Mouse (Mus musculus) embryonic facial prominence, embryonic 15.5 days (tissue): ENCODE results near the gene Chchd6. TPM values are rescaled to one million over a fixed set of nuclear protein-coding genes. Genes with fewer than 3 reads are reported as not detected.

Experiments used
- ATAC-seq: fragments of 200-750 bp; cut with Nextera tagmentation; 2 replicates; pipeline ENCODE4 v1.8.0; 2017; ENCODE audit warnings: low read depth, moderate TSS enrichment; ENCODE audit not compliant: insufficient number of reproducible peaks, low FRiP score, low TSS enrichment
- H3K27ac ChIP-seq: fragments of 300-500 bp; sonication (generic); replicated peaks from 2 replicates; pipeline ENCODE4 v1.5.1; 2015; ENCODE audit warnings: mild to moderate bottlenecking, inconsistent platforms
- H3K27me3 ChIP-seq: fragments of 300-500 bp; sonication (generic); 2 replicates; pipeline ENCODE4 v1.6.1; 2015; ENCODE audit warnings: inconsistent platforms
- H3K36me3 ChIP-seq: fragments of 300-500 bp; sonication (generic); 2 replicates; pipeline ENCODE4 v1.6.1; 2015; ENCODE audit warnings: mild to moderate bottlenecking, inconsistent platforms
- H3K4me1 ChIP-seq: fragments of 300-500 bp; sonication (generic); 2 replicates; pipeline ENCODE4 v1.6.1; 2015; ENCODE audit warnings: inconsistent platforms
- H3K4me2 ChIP-seq: fragments of 300-500 bp; sonication (generic); replicated peaks from 2 replicates; pipeline ENCODE4 v1.6.1; 2015; ENCODE audit warnings: mild to moderate bottlenecking, inconsistent platforms
- H3K4me3 ChIP-seq: fragments of 300-500 bp; sonication (generic); replicated peaks from 2 replicates; pipeline ENCODE4 v1.5.1; 2015; ENCODE audit warnings: mild to moderate bottlenecking, inconsistent platforms
- H3K9ac ChIP-seq: fragments of 300-500 bp; sonication (generic); 2 replicates; pipeline ENCODE4 v1.6.1; 2015; ENCODE audit warnings: inconsistent platforms
- H3K9me3 ChIP-seq: fragments of 300-500 bp; sonication (generic); replicated peaks from 2 replicates; pipeline ENCODE4 v1.6.1; 2016; ENCODE audit warnings: inconsistent platforms
- WGBS: fragments of 180-500 bp; shearing (Covaris S2); methylation state at CpG from one replicate; pipeline ENCODE4 v1.1.7; 2015; 5-methylcytosine and 5-hydroxymethylcytosine counted together
- polyA plus RNA-seq: library from polyadenylated mRNA; unstranded; fragments of >200 nt; fragmentation: Nextera tagmentation; extraction: Ambion mirVana; gene quantifications from 2 replicates; pipeline ENCODE4 v1.2.1, GENCODE M21; 2015

The Chchd6 gene
- polyA plus RNA-seq, 1 experiment from 2014 or later, result 64.9 TPM

- H3K36me3 ChIP-seq, result no peaks in the 10 kb centered on the region
- no peaks in the 10 kb centered on the region for H3K9me3 ChIP-seq
- no peaks in the 10 kb centered on the region for H3K27me3 ChIP-seq
- ATAC-seq, result no peak
- H3K4me2 ChIP-seq, result no peak overlapping the region
- WGBS, result 63% methylated on average over 12 of the region's 12 CpGs
- H3K27ac ChIP-seq, result no peak overlapping the region; the same call in 1 of the 2 replicates
- no peak overlapping the region for H3K9ac ChIP-seq
- peaks cover 20% of the 10 kb centered on the region for H3K4me1 ChIP-seq
- no peak overlapping the region for H3K4me3 ChIP-seq
Observed at GRCm38 (mm10) chr6:89466053-89466708, 129.3 kb downstream of the Chchd6 start.

- Histone ChIP-seq H3K4me1 (peaks cover 24% of the 10 kb centered on the region), H3K27ac (peak overlapping the region; percentile 68)
- 60% methylated on average over 2 of the region's 2 CpGs for WGBS
Observed at GRCm38 (mm10) chr6:89462223-89462760, 133.2 kb downstream of the Chchd6 start.

GRCm38 (mm10) chr6:89461250-89462222 is 133.9 kb downstream of the Chchd6 start:
- H3K9ac ChIP-seq, result no peak overlapping the region
- H3K4me3 ChIP-seq, result no peak overlapping the region
- no peaks in the 10 kb centered on the region for H3K36me3 ChIP-seq
- H3K4me1 ChIP-seq, result peaks cover 24% of the 10 kb centered on the region
- no peaks in the 10 kb centered on the region for H3K27me3 ChIP-seq
- peak overlapping the region; percentile 68 for H3K27ac ChIP-seq
- ATAC-seq, result peak; percentile 24; the same call in 1 of the 2 replicates
- no peaks in the 10 kb centered on the region for H3K9me3 ChIP-seq
- 49% methylated on average over 9 of the region's 9 CpGs for WGBS
- no peak overlapping the region for H3K4me2 ChIP-seq

More at GRCm38 (mm10) chr6:89462223-89462760, 133.2 kb downstream of the Chchd6 start:
- no peaks in the 10 kb centered on the region for H3K27me3 ChIP-seq
- no peaks in the 10 kb centered on the region for H3K36me3 ChIP-seq
- H3K4me3 ChIP-seq, result no peak overlapping the region
- H3K9me3 ChIP-seq, result no peaks in the 10 kb centered on the region
- no peak overlapping the region for H3K9ac ChIP-seq
- ATAC-seq, result no peak
- no peak overlapping the region for H3K4me2 ChIP-seq

GRCm38 (mm10) chr6:89459634-89460033 is 135.8 kb downstream of the Chchd6 start:
- Histone ChIP-seq H3K9ac (no peak overlapping the region), H3K27me3 (no peaks in the 10 kb centered on the region), H3K4me1 (peaks cover 31% of the 10 kb centered on the region), H3K27ac (no peak overlapping the region), H3K36me3 (no peaks in the 10 kb centered on the region), H3K4me2 (no peak overlapping the region), H3K9me3 (no peaks in the 10 kb centered on the region), H3K4me3 (no peak overlapping the region)
- no peak for ATAC-seq
- 59% methylated on average over 3 of the region's 3 CpGs for WGBS

GRCm38 (mm10) chr6:89457601-89458000 is 137.9 kb downstream of the Chchd6 start:
- Histone ChIP-seq H3K4me2 (no peak overlapping the region), H3K4me1 (peaks cover 39% of the 10 kb centered on the region), H3K27me3 (no peaks in the 10 kb centered on the region), H3K36me3 (no peaks in the 10 kb centered on the region), H3K9ac (no peak overlapping the region), H3K27ac (no peak overlapping the region), H3K4me3 (no peak overlapping the region), H3K9me3 (no peaks in the 10 kb centered on the region)
- ATAC-seq, result no peak
- 82% methylated on average over 2 of the region's 2 CpGs for WGBS

GRCm38 (mm10) chr6:89456409-89456961 is 139.0 kb downstream of the Chchd6 start:
- H3K9ac ChIP-seq, result no peak overlapping the region
- peaks cover 28% of the 10 kb centered on the region for H3K4me1 ChIP-seq
- no peak overlapping the region for H3K27ac ChIP-seq
- no peak overlapping the region for H3K4me3 ChIP-seq
- no peaks in the 10 kb centered on the region for H3K9me3 ChIP-seq
- H3K27me3 ChIP-seq, result no peaks in the 10 kb centered on the region
- no peak for ATAC-seq
- H3K4me2 ChIP-seq, result no peak overlapping the region
- no peaks in the 10 kb centered on the region for H3K36me3 ChIP-seq
- 44% methylated on average over 1 of the region's 1 CpGs for WGBS

- Histone ChIP-seq H3K4me3 (no peak overlapping the region), H3K4me1 (peaks cover 20% of the 10 kb centered on the region; the same call in 1 of the 2 replicates), H3K27me3 (no peaks in the 10 kb centered on the region), H3K9ac (no peak overlapping the region), H3K9me3 (no peaks in the 10 kb centered on the region), H3K4me2 (no peak overlapping the region), H3K36me3 (no peaks in the 10 kb centered on the region), H3K27ac (no peak overlapping the region)
- no peak for ATAC-seq
- 66% methylated on average over 4 of the region's 4 CpGs for WGBS
Observed at GRCm38 (mm10) chr6:89455523-89456000, 139.9 kb downstream of the Chchd6 start.

- Histone ChIP-seq H3K27ac (no peak overlapping the region), H3K4me3 (no peak overlapping the region), H3K36me3 (no peaks in the 10 kb centered on the region), H3K4me2 (no peak overlapping the region), H3K9ac (no peak overlapping the region), H3K27me3 (no peaks in the 10 kb centered on the region), H3K4me1 (peaks cover 20% of the 10 kb centered on the region; the same call in 1 of the 2 replicates), H3K9me3 (no peaks in the 10 kb centered on the region)
- 90% methylated on average over 2 of the region's 2 CpGs for WGBS
- no peak for ATAC-seq
Observed at GRCm38 (mm10) chr6:89454437-89454836, 141.0 kb downstream of the Chchd6 start.

GRCm38 (mm10) chr6:89452976-89453674 is 142.3 kb downstream of the Chchd6 start:
- no peaks in the 10 kb centered on the region for H3K27me3 ChIP-seq
- H3K36me3 ChIP-seq, result no peaks in the 10 kb centered on the region
- peaks cover 31% of the 10 kb centered on the region for H3K4me1 ChIP-seq
- H3K4me3 ChIP-seq, result no peak overlapping the region
- no peak overlapping the region for H3K27ac ChIP-seq
- ATAC-seq, result no peak
- H3K9ac ChIP-seq, result no peak overlapping the region
- no peaks in the 10 kb centered on the region for H3K9me3 ChIP-seq
- 29% methylated on average over 7 of the region's 7 CpGs for WGBS
- H3K4me2 ChIP-seq, result no peak overlapping the region

- Histone ChIP-seq H3K4me2 (no peak overlapping the region), H3K27me3 (no peaks in the 10 kb centered on the region), H3K9ac (no peak overlapping the region), H3K4me1 (peaks cover 31% of the 10 kb centered on the region), H3K27ac (no peak overlapping the region), H3K36me3 (no peaks in the 10 kb centered on the region), H3K9me3 (no peaks in the 10 kb centered on the region), H3K4me3 (no peak overlapping the region)
- WGBS, result 73% methylated on average over 6 of the region's 6 CpGs
- no peak for ATAC-seq
Observed at GRCm38 (mm10) chr6:89452356-89452755, 143.1 kb downstream of the Chchd6 start.
